Mouse (Mus musculus): ENCODE results near the gene Ezr.
"Not testable (repeated sequence)": the region's sequence is repeated elsewhere in the genome, so short reads cannot be mapped to it uniquely, and the experiment has no call there.

Gene Ezr

DNA sequence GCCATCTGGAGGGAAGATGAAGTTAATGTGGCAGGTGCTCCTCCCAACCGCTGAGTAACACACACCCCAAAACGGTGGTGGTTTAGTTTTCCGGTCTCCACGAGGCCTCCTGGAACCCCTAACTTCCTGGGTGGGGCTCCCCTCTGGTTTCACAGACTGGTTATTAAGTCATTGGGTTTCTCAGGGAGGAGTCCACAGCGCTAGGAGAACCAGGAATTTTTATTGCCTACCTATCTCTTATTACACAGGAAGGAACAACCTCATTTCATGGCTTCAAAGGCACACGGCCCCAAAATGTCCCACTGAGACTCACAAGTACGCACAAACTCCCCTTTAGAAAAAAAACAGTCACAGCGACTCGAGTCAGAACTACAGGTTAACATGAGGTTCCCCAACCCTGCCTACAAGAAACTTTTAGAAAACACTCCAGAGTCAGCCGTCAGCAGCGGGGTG is 38.8 kb downstream of the Ezr start:
- no peak for DNase-seq (ENCODE audit: low spot score in 2 of 2)

DNA sequence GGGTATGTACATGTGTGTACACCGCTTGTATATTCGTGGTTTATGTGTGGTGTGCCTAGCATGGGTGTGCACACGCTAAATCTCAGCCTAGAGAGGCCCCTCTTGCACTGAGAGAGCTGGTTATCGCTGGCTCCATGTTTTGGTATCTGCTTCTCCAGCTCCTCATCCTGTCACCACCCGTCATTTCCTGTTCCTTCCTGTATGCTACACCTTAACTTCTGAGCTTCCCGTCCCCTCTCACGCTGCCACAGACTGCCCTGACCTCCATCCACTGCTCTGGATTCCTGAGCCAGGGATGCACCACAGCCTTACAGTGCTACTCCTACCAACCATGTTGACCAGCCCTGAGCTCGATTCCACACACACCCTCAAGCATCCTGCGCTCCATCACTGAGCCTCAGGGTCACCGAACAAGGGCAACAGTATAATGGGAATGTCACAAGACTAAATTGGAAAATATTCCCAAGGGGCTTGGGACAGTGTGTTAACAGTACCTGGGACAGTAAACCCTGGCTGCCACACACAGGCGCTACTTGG is 39.5 kb downstream of the Ezr start:
- no peak for DNase-seq (ENCODE audit: low spot score in 2 of 2)

DNA sequence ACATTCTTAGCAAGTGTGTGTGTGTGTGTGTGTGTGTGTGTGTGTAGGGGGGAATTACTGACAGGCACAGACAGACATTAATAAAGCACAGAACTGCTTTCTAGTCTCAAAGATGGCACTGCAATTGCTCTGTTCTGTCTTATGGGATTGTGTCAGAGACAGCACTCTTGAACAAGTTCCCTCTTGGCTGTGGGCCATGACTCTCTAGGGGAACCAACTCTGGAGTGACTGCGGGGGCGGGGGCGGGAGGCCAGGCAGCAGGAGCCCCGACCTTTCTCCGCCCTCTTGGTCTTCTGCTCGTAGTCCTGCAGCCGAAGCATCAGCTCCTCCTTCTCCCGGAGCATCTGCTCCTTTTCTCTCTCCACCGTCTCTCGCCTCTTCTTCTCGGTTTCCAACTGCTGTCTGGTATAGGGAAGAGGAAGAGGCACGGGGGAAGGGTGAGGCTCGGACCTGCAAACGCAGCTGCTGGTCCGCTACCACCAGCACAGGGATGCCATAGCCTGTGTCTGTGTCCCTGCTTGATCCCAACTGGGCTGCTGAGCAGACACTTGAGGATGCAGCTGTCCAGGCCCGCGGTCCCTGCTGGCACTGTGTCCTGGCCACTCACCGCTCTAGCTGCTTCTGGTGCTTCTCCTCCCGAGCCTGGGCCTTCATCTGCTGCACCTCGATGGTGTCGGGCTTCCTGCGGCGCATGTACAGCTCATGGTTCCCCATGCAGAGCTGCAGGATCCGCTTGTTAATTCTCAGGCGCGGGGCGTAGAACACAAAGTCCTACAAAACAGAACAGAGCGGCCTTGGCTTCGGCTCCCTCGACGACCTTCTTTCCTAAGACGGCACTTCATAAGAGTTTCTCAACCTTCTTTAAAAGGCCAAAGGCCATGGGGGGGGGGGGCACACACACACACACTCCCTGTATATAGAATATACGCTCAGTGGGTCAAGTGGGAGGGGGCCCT is 40.2 kb downstream of the Ezr start:
- DNase-seq (ENCODE audit: low spot score in 2 of 2), result no peak

DNA sequence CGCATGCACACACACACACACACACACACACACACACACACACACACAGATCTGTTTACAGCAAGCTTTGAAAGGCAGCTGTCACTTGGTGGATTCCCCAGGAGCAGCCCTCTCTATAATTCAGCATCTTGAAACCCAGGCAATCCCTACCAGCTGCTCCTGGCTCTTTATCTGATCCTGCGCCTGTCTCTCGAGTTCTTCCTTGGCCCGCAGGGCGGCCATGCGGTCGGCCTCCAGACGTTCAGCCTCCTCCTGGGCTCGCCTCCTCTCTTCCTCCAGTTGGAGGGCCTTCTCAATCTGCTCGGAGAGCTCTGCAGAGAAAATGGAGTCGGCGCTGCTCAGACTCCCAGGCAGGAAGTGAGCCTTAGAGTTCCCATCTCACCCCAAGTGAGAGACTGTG is 41.3 kb downstream of the Ezr start:
- no peak for DNase-seq (ENCODE audit: low spot score in 2 of 2)

DNA sequence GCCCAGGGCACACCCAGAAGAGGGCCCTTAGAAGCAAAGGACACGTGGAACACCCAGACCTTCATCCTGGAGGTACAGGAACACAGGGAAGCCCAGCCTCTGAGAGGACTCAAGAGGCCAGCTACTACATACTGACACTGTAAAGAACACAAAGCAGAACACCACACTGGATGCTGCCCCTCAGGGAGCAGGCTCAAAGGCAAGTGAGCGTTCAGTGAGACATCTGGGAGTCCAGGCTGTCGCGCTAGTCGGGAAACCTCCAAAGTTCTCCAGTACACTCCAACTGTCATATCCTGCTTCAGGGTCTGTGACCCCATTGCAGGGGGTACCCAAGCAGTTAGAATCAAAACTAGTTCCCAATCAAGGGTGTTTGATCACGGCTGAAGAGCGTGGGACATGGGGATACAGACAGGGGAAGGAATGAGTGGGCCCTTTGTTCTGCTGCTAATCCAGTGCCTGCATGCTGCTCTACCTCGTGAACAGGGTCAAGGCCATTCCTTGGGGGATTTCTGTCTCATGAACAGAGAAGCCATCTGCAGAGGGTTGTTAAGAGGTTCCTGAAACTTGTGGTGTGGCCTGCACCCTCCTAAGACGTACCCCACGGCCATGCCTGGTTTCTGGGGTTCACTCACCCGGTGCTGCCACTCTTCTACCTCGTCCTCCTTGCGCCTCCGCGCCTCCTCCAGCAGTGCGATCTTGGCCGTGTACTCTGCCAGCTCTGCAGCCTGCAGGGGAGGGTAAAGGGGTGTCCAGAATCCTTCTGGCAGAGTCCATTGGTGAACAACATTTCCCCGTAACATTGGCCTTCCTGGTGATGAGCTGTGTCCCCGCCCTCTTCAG is 42.0 kb downstream of the Ezr start:
- peak in 1 of 2 experiments; percentile 59 for DNase-seq (ENCODE audit: low spot score in 2 of 2)

DNA sequence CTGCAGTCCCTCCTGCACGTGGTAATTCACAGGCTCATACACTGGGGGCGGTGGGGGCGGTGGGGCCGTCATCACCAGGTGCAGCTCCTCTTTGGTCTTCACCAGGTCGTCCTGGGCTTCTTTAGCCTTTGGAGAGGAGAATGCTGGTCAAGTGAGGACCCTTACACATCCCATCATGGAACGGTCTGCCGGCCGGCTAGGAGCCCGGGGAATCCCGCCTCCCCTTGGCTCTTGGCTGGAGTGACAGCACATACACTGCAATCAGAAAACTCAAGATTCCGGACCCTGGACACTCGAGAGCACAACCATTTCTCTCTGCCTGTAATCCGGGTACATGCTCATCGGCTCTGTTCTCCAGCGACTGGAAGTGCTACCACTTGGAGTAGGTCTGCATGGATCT is 42.8 kb downstream of the Ezr start:
- no peak for DNase-seq (ENCODE audit: low spot score in 2 of 2)

DNA sequence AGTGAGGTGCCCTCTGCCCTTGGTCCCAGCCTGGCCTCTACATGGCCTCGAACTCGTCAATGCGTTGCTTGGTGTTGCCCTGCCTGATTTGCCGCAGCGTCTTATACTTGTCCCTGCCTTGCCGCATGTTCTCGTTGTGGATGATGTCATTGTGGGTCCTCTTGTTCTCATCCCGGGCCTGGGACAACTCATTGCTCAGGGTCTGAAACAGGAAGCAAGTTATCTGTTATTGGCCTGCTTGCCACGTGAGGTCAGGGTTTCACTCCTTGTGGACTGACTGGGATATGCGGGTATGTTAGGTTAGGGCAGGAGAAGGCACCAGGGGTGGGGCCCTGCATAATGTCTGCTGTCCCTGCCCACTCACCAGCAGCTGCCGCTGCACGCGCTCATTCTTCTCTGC is 43.3 kb downstream of the Ezr start:
- peak; percentile 10 to 55 for DNase-seq (ENCODE audit: low spot score in 2 of 2)

DNA sequence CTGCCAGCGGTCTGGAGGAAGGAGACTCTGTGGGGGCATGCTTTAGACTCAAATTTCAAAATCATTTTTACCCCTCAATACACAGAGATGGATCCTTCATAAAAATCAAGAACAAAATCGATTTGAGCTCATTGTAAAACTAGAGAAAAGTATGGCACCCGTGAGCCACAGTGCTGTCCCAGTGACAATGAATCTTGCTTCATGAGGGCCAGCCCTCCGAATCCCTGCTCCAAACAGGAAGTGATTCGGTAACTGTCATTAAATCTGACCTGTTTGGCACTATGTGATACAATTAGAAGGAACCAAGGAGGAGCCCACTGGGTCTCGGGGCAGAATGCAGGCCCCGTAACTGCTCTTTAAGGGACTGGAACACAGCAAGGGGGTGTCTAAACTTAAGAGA is 43.7 kb downstream of the Ezr start:
- peak in 1 of 2 experiments; percentile 6 for DNase-seq (ENCODE audit: low spot score in 2 of 2)

DNA sequence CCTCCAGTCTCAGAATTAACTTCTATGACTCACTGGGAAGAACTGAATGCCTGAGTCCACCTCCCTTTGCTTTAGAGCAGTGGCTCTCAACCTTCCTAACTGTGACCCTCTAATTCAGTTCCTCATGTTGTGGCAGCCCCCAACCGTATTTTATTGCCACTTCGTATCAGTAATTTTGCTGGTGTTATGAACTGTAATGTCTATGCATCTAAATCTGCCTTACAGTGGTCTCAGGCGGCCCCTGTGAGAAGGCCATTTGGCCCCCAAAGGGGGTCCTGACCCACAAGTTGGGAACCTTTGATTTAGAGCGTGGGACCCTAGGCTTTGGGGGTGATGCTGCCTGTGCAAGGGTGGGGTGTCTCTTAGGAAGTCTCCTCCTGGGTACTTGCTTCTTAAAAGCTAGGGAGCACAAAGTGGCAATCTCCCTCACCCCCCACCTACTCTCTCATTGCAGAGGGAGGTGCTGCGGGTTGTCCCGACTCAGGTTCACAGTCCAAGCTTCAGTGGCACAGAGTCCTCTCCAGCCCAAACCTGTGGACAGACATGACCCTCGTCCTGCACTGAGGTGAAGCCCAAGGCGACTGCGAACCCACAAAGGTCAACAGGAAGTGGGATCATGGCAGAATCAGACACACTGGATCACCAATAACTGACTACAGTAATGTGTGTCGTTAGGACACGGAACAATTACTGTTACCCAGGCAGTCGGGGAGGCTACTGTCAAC is 45.1 kb downstream of the Ezr start:
- peak in 1 of 2 experiments; percentile 56 for DNase-seq (ENCODE audit: low spot score in 2 of 2)

DNA sequence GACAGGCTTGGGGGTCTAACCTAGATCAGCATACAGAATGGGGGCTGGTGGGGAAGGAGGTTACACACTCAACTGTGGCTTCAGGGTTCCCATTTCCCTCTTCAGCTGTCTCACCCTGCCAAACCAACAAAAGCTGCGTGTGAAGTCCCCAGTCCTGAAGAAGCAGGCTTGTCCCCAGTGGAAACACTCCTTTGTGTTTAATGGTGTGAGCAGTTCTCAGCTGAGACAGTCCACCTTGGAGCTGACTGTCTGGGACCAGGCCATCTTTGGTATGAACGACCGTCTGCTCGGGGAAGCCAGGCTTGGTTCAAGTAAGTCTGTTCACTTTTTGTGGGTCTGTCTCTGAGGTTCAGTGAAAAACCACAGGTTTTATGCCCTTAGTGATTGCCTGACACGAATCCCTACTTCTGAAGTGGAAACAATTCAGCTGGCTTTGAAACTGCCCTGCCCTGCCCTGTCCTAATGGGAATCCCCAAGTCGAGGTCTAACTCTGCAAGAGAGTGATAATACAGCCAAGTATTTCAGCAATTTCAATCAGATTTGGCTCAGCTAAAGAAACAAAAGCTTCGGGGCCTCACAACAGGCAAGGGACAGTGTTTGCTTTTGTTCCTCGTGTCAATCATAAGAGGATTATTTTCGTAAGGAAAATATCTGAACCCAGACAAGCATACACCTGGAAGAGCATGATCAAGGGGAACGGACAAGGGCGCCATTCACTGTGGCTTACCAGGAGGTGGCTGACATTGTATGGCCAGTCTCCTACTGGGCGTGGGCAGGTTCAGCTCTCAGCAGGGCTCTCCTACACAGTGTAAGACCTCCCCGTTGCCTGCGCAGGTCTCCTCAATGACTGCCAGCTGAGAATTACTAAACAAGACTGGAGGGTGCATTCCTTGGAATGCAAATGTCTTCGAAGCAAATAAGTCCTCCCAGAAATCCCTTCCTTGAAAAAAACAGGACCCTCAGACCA is 46.0 kb downstream of the Ezr start:
- DNase-seq (ENCODE audit: low spot score in 2 of 2), result no peak

DNA sequence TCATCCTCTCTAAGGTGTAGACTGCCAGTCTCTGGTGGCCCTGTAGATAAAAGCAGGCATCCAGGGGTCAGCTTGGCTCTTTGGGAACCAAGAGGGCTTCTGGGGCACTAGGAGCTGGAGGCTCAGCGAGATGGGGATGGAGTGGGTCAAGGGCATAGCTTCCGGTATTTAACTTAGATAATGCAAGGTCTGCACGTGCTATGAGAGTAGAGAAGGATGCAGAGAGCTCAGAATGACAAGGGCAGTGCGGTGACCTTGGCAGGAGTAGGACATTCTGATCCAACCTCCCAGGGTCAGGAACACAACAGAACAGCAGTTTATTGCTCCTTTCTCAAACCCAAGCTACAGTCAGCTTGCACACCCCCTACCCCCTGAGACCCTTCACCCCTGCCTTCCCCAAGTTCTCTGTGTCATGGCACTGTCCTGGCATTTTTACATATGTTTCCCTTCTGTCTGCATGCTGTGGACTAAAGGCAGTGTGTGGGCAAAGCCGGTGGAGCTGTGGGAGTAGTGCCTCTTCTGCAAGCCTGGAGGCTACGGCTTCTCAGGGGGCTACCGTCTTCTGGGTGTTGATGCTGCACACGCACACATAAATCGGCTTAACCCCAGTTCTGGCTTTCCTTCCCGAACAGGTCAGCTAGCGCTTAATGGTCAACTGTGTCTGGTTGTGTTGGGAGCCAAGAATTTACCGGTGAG is 47.7 kb downstream of the Ezr start:
- DNase-seq (ENCODE audit: low spot score in 2 of 2), result peak in 1 of 2 experiments; percentile 51

DNA sequence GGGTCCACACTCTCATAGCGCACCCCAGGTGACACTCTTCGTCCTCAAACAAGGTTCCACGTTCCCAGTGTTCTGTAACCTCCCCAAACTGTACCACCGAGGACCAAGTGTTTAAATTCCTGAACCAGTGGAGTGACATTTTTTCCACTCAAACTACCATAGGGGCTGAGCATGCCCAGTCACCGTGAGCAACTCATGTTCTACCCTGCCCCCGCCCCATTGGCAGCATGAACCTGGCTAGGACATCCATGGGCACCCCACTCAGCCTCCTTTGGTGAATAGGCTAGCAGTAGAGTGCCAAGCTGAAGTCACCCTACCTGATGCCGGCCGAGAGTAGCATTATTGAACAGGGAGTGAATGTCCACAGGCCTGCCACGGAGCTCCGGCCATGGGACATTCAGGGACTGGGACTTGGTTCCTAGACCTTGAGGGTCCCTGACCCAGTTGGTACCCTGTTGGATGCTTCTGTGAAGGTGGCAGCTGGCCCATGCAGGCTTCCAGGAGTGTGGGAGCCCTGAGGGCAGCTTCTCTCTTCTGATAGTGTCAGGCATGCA is 49.2 kb downstream of the Ezr start:
- peak in 1 of 2 experiments; percentile 55 for DNase-seq (ENCODE audit: low spot score in 2 of 2)

DNA sequence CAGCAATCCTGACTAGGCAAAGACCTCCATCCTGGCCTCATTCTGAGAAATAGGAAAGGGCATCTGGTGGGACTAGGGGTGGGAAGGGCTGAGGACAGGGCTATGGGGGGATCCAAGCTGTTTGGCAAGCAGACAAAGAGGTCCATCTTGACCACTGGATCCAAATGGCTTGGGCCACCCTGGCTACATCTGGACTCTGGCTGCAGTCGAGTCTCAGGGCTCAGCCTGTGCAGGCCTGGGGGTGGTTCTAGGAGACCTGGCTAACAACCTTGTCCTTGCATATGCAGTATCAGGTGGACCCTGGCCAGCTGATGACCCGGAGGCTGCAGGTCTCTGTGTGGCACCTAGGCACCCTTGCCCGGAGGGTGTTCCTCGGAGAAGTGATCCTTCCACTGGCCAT is 49.9 kb downstream of the Ezr start:
- peak in 1 of 2 experiments; percentile 55 for DNase-seq (ENCODE audit: low spot score in 2 of 2)

DNA sequence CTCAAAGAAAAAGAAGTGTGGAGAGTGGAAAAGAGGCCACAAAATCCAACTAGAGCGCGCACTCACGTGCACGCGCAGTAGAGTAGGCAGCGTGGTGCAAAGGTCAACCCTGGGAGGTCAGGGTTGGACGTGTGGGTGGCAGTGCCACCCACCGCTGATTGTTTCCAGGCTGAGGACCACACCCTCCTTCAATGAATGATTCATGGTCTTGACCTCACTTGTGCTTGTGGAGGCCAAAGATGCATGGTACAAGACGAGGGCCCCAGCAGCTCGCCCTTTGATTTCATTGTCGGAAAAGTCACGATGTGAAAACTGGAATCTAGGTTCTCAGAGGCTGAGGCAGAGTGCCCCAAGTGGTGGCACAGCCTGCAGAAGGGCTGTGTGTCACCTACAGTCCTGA is 51.0 kb downstream of the Ezr start:
- peak in 1 of 2 experiments; percentile 41 for DNase-seq (ENCODE audit: low spot score in 2 of 2)

DNA sequence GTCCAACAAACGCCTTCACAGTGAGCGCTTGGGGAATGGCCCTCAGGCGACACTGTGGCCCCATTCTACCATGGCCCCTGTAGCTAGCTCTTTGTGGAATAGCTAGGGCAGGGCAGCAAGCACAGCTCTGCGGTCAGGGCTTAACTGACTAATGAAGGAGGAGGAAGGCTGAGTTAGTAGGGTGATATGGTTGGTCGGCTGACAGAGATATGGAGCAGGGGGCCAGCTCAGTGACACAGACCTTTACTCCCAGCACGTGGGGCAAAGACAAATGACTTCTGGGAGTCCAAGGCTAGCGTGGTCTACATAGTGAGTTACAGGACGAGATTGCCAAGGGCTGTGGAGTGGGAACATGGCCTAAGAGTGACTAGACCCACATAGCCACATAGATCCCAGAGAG is 51.5 kb downstream of the Ezr start:
- DNase-seq (ENCODE audit: low spot score in 2 of 2), result peak in 1 of 2 experiments; percentile 52

DNA sequence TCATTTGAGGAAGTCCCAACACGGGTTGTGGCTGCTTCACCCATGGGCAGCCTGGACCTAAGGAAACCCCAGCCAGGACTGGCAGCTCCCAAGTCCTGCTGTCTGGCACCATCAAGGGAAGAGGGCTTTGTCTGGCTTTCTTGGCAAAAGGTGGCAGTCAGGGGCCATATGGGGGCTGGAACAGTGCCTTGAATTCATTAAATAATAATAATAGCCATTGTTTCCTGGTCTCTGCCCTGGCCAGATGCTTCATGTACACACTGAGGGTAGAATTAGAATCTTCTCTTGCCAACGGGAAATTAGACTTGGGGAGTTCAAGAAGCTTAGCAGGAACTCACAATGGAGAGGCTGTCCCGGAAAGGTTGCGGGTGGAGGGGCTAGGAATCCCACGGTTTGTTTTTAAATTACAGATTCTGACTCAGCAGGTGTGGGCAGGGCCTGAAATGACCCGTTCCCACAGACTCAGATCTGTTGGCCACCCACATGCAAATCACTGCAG is 53.3 kb downstream of the Ezr start:
- no peak for DNase-seq (ENCODE audit: low spot score in 2 of 2)

DNA sequence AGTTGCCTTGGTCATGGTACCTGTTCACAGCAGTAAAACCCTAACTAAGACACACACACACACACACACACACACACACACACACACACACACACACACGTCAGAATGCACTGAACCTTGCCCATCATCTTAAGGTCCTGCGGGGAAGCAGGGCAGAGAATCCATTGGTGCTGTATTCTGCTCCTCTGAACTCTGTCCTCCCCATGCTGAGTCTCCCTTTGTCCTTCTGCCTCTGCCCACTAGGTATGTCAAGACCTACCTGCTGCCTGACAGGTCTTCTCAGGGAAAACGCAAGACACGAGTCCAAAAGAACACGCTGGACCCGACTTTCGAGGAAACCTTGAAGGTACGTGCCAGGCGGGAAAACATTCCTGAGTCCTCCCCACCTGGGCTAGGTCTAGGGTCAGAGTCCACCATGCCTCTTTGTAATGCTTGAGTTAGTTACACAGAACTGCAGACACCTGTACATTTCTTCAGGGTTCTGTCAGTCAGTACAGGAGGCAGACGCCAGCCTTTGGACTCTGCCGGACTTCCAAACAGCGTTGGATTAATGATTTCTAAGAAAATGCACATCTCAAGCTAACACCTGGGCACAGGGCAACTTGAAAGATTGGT is 54.5 kb downstream of the Ezr start:
- DNase-seq (ENCODE audit: low spot score in 2 of 2), result no peak

DNA sequence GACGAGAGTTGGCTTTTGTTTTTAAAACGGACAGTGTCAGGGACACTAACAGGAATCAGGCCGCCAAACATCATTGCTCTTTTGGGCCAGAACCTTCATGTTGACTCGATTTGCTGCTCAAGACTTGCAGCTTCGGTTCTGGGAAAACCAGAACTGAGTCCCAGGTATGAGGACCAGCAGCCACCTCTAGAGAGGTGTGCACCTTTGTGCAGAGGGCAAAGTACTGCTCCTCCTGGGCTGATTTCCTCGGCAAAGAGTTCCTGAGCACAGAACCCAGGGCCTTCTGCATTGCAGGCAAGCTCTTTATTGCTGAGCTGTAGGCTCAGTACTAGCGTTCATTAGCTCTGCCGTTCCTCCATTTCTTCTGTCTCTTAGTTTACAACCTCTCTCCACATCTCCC is 68.6 kb downstream of the Ezr start:
- DNase-seq (ENCODE audit: low spot score in 2 of 2), result not testable (repeated sequence)

DNA sequence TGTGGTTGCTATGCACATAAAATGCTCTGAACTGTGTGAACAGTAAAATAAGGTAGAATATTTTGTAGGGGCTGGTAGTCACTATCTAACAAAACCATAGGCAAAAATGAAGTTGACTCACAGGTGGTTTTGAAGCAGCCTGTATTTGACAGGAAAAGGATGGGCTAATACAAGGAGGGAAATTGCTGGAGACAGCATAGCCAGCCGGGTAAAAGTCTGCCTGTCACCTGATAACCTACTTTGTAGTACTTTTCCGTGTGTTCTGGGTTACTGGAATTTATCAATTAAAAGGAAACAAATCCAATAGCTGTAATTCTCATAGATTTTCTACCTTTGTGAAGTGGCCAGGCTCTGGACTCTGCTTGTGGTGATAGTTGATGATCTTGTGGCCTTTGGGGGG is 69.1 kb downstream of the Ezr start:
- DNase-seq (ENCODE audit: low spot score in 2 of 2), result not testable (repeated sequence)

All from spleen, postnatal 4 days (tissue).